Mouse (Mus musculus): Measurements from ENCODE around the gene Gm5294.

- TF ChIP-seq POLR2A (IDR thresholded peaks at IDR 0.05; ENCODE audit: low read depth, low read length) (no peak), CTCF (conservative IDR thresholded peaks at IDR 0.05; ENCODE audit: insufficient read depth, insufficient read length, low read depth, low read length) (no peak)
Measured at GRCm38 (mm10) chr5:138864166-138864565, 44.3 kb downstream of the Gm5294 start.
